Mouse (Mus musculus): Measurements from ENCODE around the gene Higd1a.

DNA sequence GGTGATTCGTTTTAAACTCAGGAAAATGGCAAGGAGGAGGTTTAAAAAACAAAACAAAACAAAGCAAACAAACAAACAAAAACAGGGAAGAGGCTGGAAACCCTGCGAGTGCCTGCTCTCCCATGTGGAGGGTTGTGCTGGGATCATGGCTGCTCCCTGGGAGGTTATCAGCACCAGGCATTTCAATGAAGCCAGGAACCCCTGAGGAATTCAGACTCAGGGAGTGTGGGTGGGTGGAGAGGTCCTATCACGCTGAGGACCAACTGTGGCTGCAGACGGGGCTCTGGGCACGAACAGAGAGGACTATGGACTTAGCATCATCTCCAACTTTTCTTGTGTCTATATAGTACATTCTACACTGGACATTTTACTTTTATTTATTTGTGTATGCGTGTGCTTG is 41.1 kb upstream of the Higd1a start:
- no peak for TF ChIP-seq CTCF (IDR thresholded peaks at IDR 0.05; ENCODE audit: borderline replicate concordance, insufficient read depth, low read depth, low read length)
- no peak for TF ChIP-seq POLR2A (IDR thresholded peaks at IDR 0.05; ENCODE audit: borderline replicate concordance, insufficient read depth, low read length)
